10 mouse cellular contexts compared by ENCODE assay signal in the genomic region with DNA sequence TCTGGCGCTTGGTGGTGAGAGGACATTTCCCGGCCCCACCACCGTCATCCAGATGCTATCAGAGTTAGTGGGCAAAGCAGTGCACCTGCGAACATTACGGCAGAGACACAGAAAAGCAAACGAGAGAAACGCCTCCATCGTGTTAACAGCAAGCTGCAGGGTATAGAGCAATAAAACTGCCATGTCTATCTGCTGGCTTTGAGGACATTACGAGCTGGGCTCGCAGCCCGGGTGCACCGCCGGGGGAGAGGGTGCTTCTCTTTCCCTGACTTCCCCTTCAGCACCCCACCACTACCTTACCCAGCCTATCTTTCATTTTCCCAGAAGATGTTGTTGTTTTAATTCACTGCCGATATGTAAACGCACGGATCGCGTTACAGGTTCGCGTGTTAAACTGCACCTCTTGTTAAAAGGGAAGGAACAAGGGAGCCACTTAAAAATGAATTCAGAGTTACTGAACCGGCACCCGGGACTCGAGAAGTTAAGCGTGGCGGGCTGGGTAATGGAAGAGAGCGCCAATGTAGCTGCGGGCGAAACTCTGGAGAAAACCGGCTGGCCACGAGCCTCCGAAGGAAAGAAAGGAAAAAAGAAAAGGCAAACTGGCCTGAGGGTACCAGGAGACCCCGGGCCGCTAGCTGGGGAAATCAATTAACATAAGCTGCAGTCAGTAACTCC. TPM values are rescaled to one million over a fixed set of nuclear protein-coding genes. Genes with fewer than 3 reads are reported as not detected.
DNase-seq lines count a peak whose midpoint lies in the region; ATAC-seq and TF ChIP-seq lines count a peak whose summit lies in the region.
"Had no signal": no experiment of that assay in that cellular context is flagged by ENCODE, and none has a peak within 500 bp of the region (broad histone marks: within the 10 kb centered on the region; RNA-seq: fewer than 3 reads in every experiment).

No protein-coding gene starts in this region.

- no peak for ATAC-seq in heart, embryonic 11.5 days (replicated peaks; ENCODE audit: insufficient number of reproducible peaks, low FRiP score, low TSS enrichment)
- ATAC-seq in intestine, postnatal 0 days, result no peak

- WGBS in heart, embryonic 11.5 days (ENCODE audit: insufficient replicate concordance), result under 1% methylated on average over 33 of the region's 33 CpGs
- 2% methylated on average over 33 of the region's 33 CpGs for WGBS in heart, adult 2 months
- under 1% methylated on average over 33 of the region's 33 CpGs for whole genome bisulfite sequencing in intestine, postnatal 0 days

- peak overlapping the region; percentile 46 for H3K4me2 ChIP-seq in heart, embryonic 11.5 days
- peak overlapping the region; percentile 54 for H3K4me2 ChIP-seq in intestine, postnatal 0 days (replicated peaks; ENCODE audit: low read depth)
- H3K4me2 ChIP-seq: lung, embryonic 15.5 days had no signal

- no peak overlapping the region for H3K27ac ChIP-seq in heart, embryonic 11.5 days (ENCODE audit: low read depth, low read length)
- H3K27ac ChIP-seq in heart, adult 2 months, result no peak overlapping the region
- no peak overlapping the region for H3K27ac ChIP-seq in testis, adult 2 months (ENCODE audit: control insufficient read depth, insufficient read depth, low read depth, low read length)
- no peak overlapping the region for H3K27ac ChIP-seq in intestine, postnatal 0 days (ENCODE audit: low read depth, low read length)
- H3K27ac ChIP-seq: lung, embryonic 15.5 days had no signal

- no peak for TF ChIP-seq POLR2A in heart, adult 2 months (IDR thresholded peaks at IDR 0.05; ENCODE audit: insufficient read depth, low read depth, low read length)
- no peak for TF ChIP-seq POLR2A in testis, adult 2 months (IDR thresholded peaks at IDR 0.05; ENCODE audit: control insufficient read depth, low read depth, low read length)

- H3K36me3 ChIP-seq in heart, embryonic 11.5 days (ENCODE audit: control insufficient read depth, insufficient read depth, low read length), result no peaks in the 10 kb centered on the region
- no peaks in the 10 kb centered on the region for H3K36me3 ChIP-seq in heart, adult 2 months (ENCODE audit: control insufficient read depth, insufficient read depth, low read length)
- H3K36me3 ChIP-seq in testis, adult 2 months (ENCODE audit: control insufficient read depth, insufficient read depth, low read length), result no peaks in the 10 kb centered on the region
- no peaks in the 10 kb centered on the region for H3K36me3 ChIP-seq in intestine, postnatal 0 days (ENCODE audit: control insufficient read depth, insufficient read depth)
- H3K36me3 ChIP-seq: lung, embryonic 15.5 days had no signal

- H3K9me3 ChIP-seq in heart, embryonic 11.5 days (replicated peaks; ENCODE audit: control insufficient read depth, low read length), result no peaks in the 10 kb centered on the region
- H3K9me3 ChIP-seq in intestine, postnatal 0 days (ENCODE audit: control insufficient read depth), result no peaks in the 10 kb centered on the region
- H3K9me3 ChIP-seq: lung, embryonic 15.5 days had no signal

- H3K9ac ChIP-seq in heart, embryonic 11.5 days (ENCODE audit: low read depth, low read length), result no peak overlapping the region
- H3K9ac ChIP-seq in heart, adult 2 months (ENCODE audit: low read depth, low read length), result no peak overlapping the region
- no peak overlapping the region for H3K9ac ChIP-seq in intestine, postnatal 0 days (ENCODE audit: low read depth, low read length)
- H3K9ac ChIP-seq: lung, embryonic 15.5 days had no signal

- peaks cover 21% of the 10 kb centered on the region for H3K4me1 ChIP-seq in heart, embryonic 11.5 days (ENCODE audit: control insufficient read depth, insufficient read depth, low read length)
- H3K4me1 ChIP-seq in heart, adult 2 months (ENCODE audit: control insufficient read depth, insufficient read depth, low read length), result peaks cover 2% of the 10 kb centered on the region
- H3K4me1 ChIP-seq in testis, adult 2 months (ENCODE audit: control insufficient read depth, insufficient read depth, low read length), result peaks cover 22% of the 10 kb centered on the region
- no peaks in the 10 kb centered on the region for H3K4me1 ChIP-seq in intestine, postnatal 0 days (replicated peaks; ENCODE audit: control insufficient read depth, insufficient read depth, low read length)

- intact Hi-C loops in heart, adult 2 months (cut with DNase I), result no loop called here

- H3K27me3 ChIP-seq in heart, embryonic 11.5 days (ENCODE audit: control insufficient read depth, insufficient read depth, low read length), result peaks cover 82% of the 10 kb centered on the region
- peaks cover 43% of the 10 kb centered on the region for H3K27me3 ChIP-seq in heart, adult 2 months (ENCODE audit: control insufficient read depth, insufficient read depth, low read length)
- H3K27me3 ChIP-seq in testis, adult 2 months (ENCODE audit: control insufficient read depth, insufficient read depth, low read length), result peaks cover 16% of the 10 kb centered on the region
- H3K27me3 ChIP-seq in intestine, postnatal 0 days (replicated peaks; ENCODE audit: control insufficient read depth, insufficient read depth, low read length), result peaks cover 98% of the 10 kb centered on the region

- no peak for TF ChIP-seq EP300 in heart, adult 2 months (IDR thresholded peaks at IDR 0.05; ENCODE audit: insufficient read depth, low read depth, low read length)

- H3K4me3 ChIP-seq in heart, embryonic 11.5 days (ENCODE audit: low read depth, low read length), result peak overlapping the region; percentile 25
- H3K4me3 ChIP-seq in heart, adult 2 months, result no peak overlapping the region
- peak overlapping the region; percentile 84 for H3K4me3 ChIP-seq in testis, adult 2 months (ENCODE audit: control insufficient read depth, low read depth, low read length)
- peak overlapping the region; percentile 25; the same call in 1 of the 2 replicates for H3K4me3 ChIP-seq in intestine, postnatal 0 days (ENCODE audit: low read depth, low read length)
- H3K4me3 ChIP-seq: lung, embryonic 15.5 days had no signal

- no peaks in the 10 kb centered on the region for H3K79me2 ChIP-seq in heart, adult 2 months (replicated peaks; ENCODE audit: control insufficient read depth, insufficient read depth, low read length)

- no peak for TF ChIP-seq CTCF in heart, adult 2 months (IDR thresholded peaks at IDR 0.05)
- TF ChIP-seq CTCF in testis, adult 2 months (IDR thresholded peaks at IDR 0.05; ENCODE audit: control insufficient read depth, insufficient read depth, insufficient replicate concordance, low read depth, low read length), result no peak
- no peak for TF ChIP-seq CTCF in intestine, postnatal 0 days (IDR thresholded peaks at IDR 0.05; ENCODE audit: low read depth)

- DNase-seq in heart, adult 2 months, result no peak
- DNase-seq in testis, postnatal 14 days (ENCODE audit: low spot score), result no peak
- DNase-seq in right cerebral cortex, postnatal 4 days, result no peak
- DNase-seq in gastrocnemius, postnatal 4 days (ENCODE audit: low spot score in 2 of 2), result no peak
- DNase-seq in adrenal gland, adult 8-10 months, result no peak
- DNase-seq: kidney, adult 18-20 months had no signal

RNA-seq across cellular contexts. Expression of a gene that starts 2.6 kb away (rescaled TPM):
- 0.47 TPM in 1 of 2 replicates, not detected in the other for polyA plus RNA-seq in heart, embryonic 11.5 days (2014; fragmentation: Nextera tagmentation; extraction: Ambion mirVana)
- not detected for total RNA-seq in heart, adult 2 months (2021)
- polyA plus RNA-seq in heart, adult 2 months (2012; rRNA removed), result not detected in 2 replicates
- 10.8 and 12.3 TPM in 2 replicates for polyA plus RNA-seq in testis, adult 2 months (2012; rRNA removed)
- polyA plus RNA-seq in intestine, postnatal 0 days (2015; fragmentation: Nextera tagmentation; extraction: Ambion mirVana), result not detected in 2 replicates
- not detected for total RNA-seq in gastrocnemius, postnatal 4 days (2021)
- total RNA-seq in adrenal gland, adult 8-10 months (2022), result under 1 TPM in 1 of 4 experiments, not detected in 3; 0.67 TPM
- polyA plus RNA-seq: lung, embryonic 15.5 days had no signal

RNA-seq across cellular contexts. Expression of a gene that starts 21.3 kb away (rescaled TPM):
- polyA plus RNA-seq in heart, embryonic 11.5 days (2014; fragmentation: Nextera tagmentation; extraction: Ambion mirVana), result 0.93 and 1.2 TPM in 2 replicates
- total RNA-seq in heart, adult 2 months (2021), result under 1 TPM in 1 of 2 experiments, not detected in 1; 0.34 TPM
- polyA plus RNA-seq in heart, adult 2 months (2012; rRNA removed), result 0.14 TPM in 1 of 2 replicates, not detected in the other
- polyA plus RNA-seq in testis, adult 2 months (2012; rRNA removed), result 4.3 and 4.5 TPM in 2 replicates
- 0.27 and 0.33 TPM in 2 replicates for polyA plus RNA-seq in intestine, postnatal 0 days (2015; fragmentation: Nextera tagmentation; extraction: Ambion mirVana)
- total RNA-seq in gastrocnemius, postnatal 4 days (2021), result under 1 TPM in 1 of 2 experiments, not detected in 1; 0.20 TPM
- total RNA-seq in adrenal gland, adult 8-10 months (2022), result under 1 TPM in 3 of 4 experiments, not detected in 1; 0.21 to 0.48 (median 0.34) TPM
